Mouse (Mus musculus): ENCODE results near the gene Crls1.

The Crls1 gene

GRCm38 (mm10) chr2:132846407-132847358 lies at the start of gene Crls1:
Crls1 (plus strand) TSS chr2:132846666.
- DNase-seq (ENCODE audit: low read depth, low spot score), result peak; percentile 98

GRCm38 (mm10) chr2:132802976-132803375 lies 43.5 kb upstream of the Crls1 start:
- DNase-seq (ENCODE audit: low read depth, low spot score), result peak; percentile 59

GRCm38 (mm10) chr2:132815608-132816314 lies 30.7 kb upstream of the Crls1 start, which contains the start of the genes Trmt6 and Mcm8:
Trmt6 (minus strand) TSS chr2:132816055.
Mcm8 (plus strand) TSS chr2:132816141.
- DNase-seq (ENCODE audit: low read depth, low spot score), result peak; percentile 99

GRCm38 (mm10) chr2:132841071-132841470 lies 5.4 kb upstream of the Crls1 start:
- DNase-seq (ENCODE audit: low read depth, low spot score), result no peak

- peak; percentile 18 for DNase-seq (ENCODE audit: low read depth, low spot score)
These were observed 1.1 kb downstream of the Crls1 start for GRCm38 (mm10) chr2:132847581-132847980.

- no peak for DNase-seq (ENCODE audit: low read depth, low spot score)
These were observed 1.9 kb downstream of the Crls1 start for GRCm38 (mm10) chr2:132848361-132848760.

GRCm38 (mm10) chr2:132849141-132849540 lies 2.7 kb downstream of the Crls1 start:
- DNase-seq (ENCODE audit: low read depth, low spot score), result no peak

- no peak for DNase-seq (ENCODE audit: low read depth, low spot score)
These were observed 6.6 kb downstream of the Crls1 start for GRCm38 (mm10) chr2:132853051-132853450.

- DNase-seq (ENCODE audit: low read depth, low spot score), result no peak
These were observed 9.9 kb downstream of the Crls1 start for GRCm38 (mm10) chr2:132856333-132856732.

- DNase-seq (ENCODE audit: low read depth, low spot score), result no peak
These were observed 14.0 kb downstream of the Crls1 start for GRCm38 (mm10) chr2:132860435-132860834.

GRCm38 (mm10) chr2:132861456-132861855 lies 15.0 kb downstream of the Crls1 start:
- DNase-seq (ENCODE audit: low read depth, low spot score), result no peak

- no peak for DNase-seq (ENCODE audit: low read depth, low spot score)
These were observed 16.9 kb downstream of the Crls1 start for GRCm38 (mm10) chr2:132863325-132863724.

GRCm38 (mm10) chr2:132867521-132867920 lies 21.1 kb downstream of the Crls1 start:
- DNase-seq (ENCODE audit: low read depth, low spot score), result no peak

- DNase-seq (ENCODE audit: low read depth, low spot score), result no peak
These were observed 23.2 kb downstream of the Crls1 start for GRCm38 (mm10) chr2:132869682-132870081.

GRCm38 (mm10) chr2:132870286-132870685 lies 23.8 kb downstream of the Crls1 start:
- DNase-seq (ENCODE audit: low read depth, low spot score), result no peak

GRCm38 (mm10) chr2:132871663-132872062 lies 25.2 kb downstream of the Crls1 start:
- DNase-seq (ENCODE audit: low read depth, low spot score), result no peak

- DNase-seq (ENCODE audit: low read depth, low spot score), result no peak
These were observed 27.3 kb downstream of the Crls1 start for GRCm38 (mm10) chr2:132873657-132874326.

- DNase-seq (ENCODE audit: low read depth, low spot score), result no peak
These were observed 30.5 kb downstream of the Crls1 start for GRCm38 (mm10) chr2:132876991-132877390.

GRCm38 (mm10) chr2:132879261-132880044 lies 33.0 kb downstream of the Crls1 start:
- DNase-seq (ENCODE audit: low read depth, low spot score), result peak; percentile 44

GRCm38 (mm10) chr2:132880844-132881645 lies 34.6 kb downstream of the Crls1 start, which contains the start of gene Lrrn4:
Lrrn4 (minus strand) TSS chr2:132880891.
- DNase-seq (ENCODE audit: low read depth, low spot score), result peak; percentile 88

Measured in ES-CJ7 (cell line).